Mouse (Mus musculus): Measurements from ENCODE around the gene Tsnax.

The Tsnax gene

DNA sequence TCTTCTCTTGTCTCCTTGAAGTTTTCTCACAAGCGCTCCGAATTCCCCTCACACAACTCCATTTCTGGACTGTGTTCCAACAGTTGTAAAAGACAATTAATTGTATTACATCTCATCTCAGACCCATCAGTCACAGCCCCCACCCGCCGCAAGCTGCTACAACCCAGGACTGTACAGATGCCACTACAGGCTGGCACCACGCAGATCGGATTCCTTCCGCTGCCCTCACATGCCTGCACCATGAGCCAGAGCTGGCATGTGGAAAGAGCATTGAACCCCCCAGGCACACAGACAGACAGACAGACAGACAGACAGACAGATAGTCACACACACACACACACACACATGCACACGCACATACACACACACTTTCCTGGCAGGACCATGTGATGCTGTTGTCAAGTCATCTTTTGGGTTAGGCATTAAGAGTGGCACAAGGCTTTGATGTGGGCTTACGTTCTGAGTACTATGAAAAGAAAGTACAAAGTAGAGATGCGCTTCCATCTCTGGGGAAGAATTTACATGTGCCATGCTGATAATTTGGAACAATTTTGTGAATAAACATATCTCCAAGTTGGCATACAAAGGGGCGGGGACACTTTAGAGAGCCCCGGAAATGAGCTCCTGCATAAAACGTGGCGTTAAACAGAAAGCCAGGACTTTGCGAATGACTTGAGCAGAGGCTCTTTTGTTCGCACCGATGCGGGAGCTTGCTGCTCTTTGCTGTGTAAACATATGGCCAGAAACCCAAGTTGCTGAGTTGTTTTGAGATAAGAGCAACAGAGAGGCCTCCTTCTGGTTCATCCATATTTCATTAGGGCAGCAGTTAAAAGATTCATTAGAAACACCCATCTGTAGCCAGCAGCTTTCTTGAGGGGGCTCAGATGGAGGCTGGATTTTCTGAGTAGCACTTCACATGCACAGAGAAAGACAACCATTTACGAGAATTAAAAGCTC is 67.9 kb downstream of the Tsnax start:
- DNase-seq (ENCODE audit: low read depth, low spot score): peak; percentile 46

DNA sequence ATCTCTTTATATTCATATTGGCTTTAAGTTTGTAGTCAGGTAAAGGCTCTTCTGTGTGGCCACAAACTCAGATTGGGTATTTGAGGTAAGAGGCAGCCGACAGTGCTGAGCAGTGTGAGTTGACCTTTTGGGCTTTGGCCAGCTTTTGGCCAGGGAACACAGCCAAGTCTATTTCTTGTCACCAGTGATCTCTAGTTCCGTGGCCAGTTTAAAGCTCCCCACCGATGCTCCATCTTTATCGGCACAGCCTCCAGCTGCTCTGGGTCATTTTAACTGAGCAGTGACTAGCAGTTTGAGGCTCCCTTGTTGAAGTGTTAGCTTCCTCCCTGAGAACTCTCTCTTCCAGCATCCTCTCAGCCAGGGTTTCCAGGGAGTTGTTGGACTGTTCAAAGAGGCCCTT is 70.9 kb downstream of the Tsnax start:
- DNase-seq (ENCODE audit: low read depth, low spot score): no peak
